Mouse (Mus musculus) 3134 (cell line): ENCODE data around the gene Tmem270.
"Not testable (repeated sequence)": the region's sequence is repeated elsewhere in the genome, so short reads cannot be mapped to it uniquely, and the experiment has no call there.

Source experiments
- DNase-seq: peaks from one replicate; pipeline ENCODE4 v3.0.0-alpha.2; 2011; ENCODE audit warnings: low spot score; ENCODE audit not compliant: insufficient read length; ENCODE audit errors: extremely low read depth

The Tmem270 gene

GRCm38 (mm10) chr5:134906633-134907032 lies at the start of gene Tmem270:
Tmem270 (minus strand) TSS chr5:134906733.
- DNase-seq, result no peak

DNA sequence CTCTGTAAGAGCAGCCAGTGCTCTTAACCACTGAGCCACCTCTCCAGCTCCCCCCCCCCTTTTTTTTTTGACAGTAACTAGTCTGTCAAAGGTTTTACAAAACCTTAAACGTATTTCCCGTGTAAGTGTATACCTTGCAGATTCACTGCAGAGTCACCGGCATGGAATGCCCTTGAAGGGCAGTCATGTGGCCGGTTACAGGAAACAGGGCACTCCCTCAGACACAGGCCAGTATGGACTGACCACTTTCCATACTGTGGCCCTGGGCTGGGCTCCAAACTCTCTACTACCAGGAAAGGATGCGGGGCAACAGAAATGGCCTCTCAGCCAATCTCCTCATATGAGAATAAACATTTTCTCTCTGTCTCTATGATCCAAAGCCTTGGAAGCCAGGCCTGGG lies 49.0 kb upstream of the Tmem270 start:
- no peak for DNase-seq

DNA sequence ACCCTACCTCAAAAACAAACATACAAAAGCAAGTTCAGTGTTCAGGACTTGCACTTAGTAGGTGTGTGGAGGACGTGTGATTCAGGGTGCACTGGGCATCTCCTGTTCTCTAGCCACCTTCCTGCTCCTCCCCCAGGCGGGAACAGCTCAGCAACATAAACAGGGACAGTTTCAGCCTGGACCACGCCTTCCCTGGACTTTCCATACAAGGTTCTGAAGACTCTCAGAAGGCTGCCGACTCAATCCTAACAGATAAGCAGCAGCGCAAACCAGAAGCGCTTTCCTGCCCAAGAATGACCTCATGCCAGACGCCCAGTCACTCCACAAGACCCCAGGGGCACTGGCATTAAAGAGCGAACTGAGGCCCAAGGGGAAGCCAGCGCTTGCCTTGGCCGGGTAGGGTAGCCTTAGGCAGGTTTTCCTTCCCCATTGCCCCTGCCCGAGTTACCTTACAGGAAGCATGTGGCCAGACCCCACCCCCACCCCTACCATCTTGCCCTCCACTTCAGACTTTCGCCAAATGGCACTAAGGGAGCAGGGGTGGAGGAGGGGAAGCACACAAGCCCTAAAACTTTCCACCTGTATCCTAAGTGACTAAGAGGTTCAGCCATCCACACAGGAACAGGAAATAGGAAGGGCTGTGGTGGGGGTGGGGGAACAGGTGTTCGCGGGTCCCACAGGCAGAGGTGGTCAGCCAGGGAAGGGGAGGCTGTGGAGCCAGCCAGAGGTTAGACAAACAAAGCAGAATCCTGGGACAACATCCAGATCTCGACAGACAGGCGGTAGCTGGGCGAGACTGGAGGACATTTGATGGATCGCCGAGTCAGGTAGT lies 44.7 kb upstream of the Tmem270 start:
- no peak for DNase-seq

- no peak for DNase-seq
Observed at GRCm38 (mm10) chr5:134948085-134948439, 41.5 kb upstream of the Tmem270 start.

- no peak for DNase-seq
Observed at GRCm38 (mm10) chr5:134947420-134948084, 41.0 kb upstream of the Tmem270 start.

DNA sequence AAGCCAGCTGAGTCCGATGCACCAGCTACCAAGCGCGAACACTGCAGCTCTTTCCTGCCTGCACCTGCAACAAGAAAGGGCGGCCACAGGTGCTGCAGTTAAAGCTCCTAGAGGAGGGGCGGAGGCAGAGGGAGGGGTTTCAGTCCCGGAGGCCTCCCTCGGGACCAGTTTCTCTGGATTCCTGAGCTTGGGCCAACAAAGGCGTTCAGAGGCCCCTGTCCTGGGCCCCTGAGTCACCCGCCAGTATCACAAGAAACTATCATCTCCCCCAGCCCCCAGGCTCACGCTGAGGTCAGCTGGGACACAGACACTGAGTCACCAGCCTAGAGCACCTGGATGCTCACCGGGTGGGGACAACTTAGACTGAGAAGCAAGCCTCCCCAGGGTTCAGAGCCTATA lies 40.3 kb upstream of the Tmem270 start, which contains the start of gene Cldn4:
Cldn4 (minus strand) TSS at position 78 of the 399 bp plus-strand sequence.
- no peak for DNase-seq

- DNase-seq, result no peak
Observed at GRCm38 (mm10) chr5:134946063-134946856, 39.7 kb upstream of the Tmem270 start.

DNA sequence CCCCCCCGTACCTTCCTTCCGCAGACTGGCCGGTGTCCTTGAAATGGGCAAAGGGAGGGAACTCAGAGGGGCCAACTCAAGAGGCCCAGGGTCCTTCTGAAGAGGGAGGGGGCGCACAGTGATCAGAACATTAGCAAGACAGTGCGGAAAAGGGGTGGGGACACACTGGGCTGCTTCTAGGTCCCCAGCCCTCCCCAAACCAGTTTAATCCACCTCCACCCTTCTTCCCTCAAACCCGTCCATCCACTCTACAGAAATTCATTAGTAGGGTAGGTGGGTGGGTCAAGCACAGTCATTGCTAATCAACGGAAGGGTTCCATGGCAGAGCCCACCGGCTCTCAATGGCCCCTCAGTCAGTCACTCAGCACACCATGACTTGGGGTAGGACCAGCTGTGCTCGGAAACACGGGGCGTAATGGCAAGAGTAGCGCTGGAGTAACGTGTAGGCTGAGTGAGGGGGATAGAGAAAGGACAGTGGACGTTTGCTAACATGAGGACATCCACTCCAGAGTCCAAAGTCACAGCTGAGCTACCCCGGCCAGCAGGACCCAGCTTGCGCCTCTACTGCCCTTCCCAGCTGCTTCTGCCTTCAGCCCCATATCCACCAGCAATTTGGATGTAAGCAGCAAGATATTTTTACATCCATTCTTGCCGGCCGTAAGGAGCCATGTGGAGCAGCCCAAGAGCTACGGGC lies 38.9 kb upstream of the Tmem270 start:
- DNase-seq, result no peak

DNA sequence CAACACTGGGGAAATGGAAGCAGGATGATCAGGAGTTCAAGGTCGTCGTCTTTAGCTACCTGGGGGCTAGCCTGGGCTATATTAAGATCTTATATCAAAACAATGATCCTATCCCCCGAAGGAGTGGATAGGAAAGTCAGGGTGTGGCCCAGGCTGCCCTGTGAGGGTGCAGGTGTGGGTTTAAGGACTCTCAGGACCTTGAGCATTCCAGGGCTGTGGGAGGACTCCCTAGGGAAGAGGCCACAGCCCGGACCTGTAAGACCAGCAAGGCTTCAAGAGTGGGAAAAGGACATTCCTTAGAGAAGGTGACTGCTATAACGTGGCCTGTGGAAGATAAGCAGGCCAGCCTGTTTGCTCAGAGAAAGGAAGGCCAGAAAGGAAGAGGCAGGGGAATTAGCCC lies 37.6 kb upstream of the Tmem270 start:
- DNase-seq, result no peak

- no peak for DNase-seq
Observed at GRCm38 (mm10) chr5:134942740-134943139, 36.2 kb upstream of the Tmem270 start.

DNA sequence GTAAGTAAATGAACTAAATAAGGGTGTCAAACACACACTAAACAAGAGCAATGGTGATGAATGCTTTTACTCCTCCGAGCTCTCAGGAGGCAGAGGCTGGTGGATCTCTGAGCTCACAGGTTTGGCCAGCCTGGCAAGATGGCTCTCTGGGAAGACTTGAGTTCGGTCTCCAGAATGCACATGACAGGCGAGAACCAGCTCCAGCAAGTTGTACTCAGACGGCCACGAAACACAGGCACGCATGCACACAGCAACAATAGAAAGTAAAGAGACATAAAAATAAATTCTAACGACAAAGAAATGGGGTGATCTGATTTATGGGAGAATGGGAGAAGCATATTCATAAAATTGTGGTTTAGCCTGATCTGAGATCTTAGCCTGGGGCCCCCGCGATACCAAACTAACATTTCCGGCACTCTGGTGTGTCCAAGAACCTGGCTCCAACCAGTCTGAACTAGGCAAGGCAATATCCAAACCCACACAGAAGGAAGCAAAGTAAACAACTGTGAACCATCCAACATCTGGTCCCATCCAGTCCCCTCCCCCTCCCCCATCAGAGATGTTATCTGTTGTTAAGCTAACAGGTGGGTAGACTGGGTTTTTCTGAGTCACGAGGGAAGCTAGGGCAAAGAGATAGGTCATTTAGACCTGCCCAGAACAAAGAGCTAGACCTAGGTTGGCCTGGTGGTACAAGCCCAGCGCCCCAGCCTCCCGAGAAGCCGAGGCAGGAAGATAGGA lies 35.1 kb upstream of the Tmem270 start:
- no peak for DNase-seq

GRCm38 (mm10) chr5:134939554-134939953 lies 33.0 kb upstream of the Tmem270 start:
- not testable (repeated sequence) for DNase-seq

- DNase-seq, result no peak
Observed at GRCm38 (mm10) chr5:134939069-134939468, 32.5 kb upstream of the Tmem270 start.

DNA sequence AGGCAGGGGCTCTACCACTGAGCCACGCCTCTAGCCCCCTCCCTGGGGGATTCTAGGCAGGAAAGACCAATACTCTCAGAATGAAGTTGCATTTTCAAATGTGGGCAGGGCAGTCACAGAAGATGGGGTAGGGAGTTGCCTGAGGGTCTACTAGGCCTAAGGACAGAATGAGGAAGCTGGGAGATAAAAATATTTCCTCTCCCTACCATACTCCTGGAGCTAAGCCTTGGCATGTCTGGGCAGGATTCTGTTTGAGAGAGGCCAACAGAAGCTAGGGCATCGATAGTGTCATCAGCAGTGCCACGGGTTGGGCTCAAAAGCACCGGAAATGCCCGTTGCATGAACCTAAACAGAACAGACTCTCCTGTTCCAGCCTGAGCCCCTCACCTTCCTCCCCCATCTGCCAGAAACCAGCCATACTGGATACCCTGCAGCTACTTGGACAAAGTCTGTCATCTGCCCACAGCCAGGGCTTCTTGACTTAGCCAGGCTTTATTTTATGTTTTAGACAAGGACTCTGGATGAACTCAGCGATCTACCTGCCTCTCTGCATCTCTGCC lies 30.2 kb upstream of the Tmem270 start:
- DNase-seq, result no peak

DNA sequence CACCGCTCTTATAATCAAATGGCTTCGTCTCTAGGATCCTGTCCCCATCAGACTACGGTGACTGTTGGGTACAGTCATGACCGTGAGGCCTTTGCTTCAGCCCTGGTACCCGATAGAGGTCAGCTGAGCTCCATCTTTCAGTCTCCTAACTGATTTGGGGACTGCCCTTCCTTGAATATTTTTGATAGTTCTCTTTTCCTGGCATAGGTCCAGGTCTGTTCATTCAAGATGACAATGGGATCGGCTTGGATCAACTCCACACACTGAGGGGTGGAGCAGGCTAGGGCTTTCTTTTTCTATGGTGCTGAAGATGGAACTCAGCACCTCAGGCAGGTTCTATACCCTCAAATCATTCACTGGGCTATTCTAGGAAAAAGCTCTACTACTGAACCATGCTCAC lies 29.5 kb upstream of the Tmem270 start:
- no peak for DNase-seq

DNA sequence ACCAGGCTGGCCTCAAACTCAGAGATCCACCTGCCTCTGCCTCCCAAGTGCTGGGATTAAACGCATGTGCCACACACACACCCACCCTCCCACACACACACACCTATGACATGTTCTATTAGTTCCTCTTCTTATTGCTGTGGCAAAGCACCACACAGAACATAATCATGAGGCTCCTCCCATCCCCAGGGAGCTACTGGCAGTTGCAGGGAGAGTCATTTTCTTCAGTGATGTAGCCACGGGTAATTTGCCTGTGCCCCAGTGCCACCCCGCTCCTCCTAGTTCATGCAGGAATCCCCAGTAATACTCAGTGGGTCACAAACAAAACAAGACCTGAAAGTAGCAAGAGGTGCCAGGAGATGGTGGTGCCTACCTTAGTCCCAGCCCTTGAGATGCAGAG lies 28.1 kb upstream of the Tmem270 start:
- DNase-seq, result no peak

GRCm38 (mm10) chr5:134933686-134934085 lies 27.2 kb upstream of the Tmem270 start:
- DNase-seq, result not testable (repeated sequence)

DNA sequence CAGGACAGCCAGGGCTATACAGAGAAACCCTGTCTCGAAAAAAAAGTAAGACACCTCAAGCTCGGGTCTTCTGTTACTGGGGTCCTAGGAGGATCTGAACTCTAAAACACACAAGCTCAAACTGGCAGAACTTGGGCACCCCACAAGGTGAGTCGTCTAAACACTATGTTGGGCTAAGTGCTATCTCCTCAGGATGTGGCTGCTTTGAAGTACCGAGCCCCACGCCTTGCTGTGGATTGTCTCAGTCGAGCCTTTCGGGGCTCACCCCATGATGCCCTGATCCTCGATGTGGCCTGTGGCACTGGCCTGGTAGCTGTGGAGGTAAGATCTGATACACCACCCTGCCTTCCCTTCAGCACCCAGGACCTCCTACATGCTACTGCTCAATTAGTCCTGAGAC lies 26.7 kb upstream of the Tmem270 start:
- DNase-seq, result no peak

GRCm38 (mm10) chr5:134932903-134933276 lies 26.4 kb upstream of the Tmem270 start:
- no peak for DNase-seq
